Mouse (Mus musculus): ENCODE data around the gene Hnrnph2.

DNA sequence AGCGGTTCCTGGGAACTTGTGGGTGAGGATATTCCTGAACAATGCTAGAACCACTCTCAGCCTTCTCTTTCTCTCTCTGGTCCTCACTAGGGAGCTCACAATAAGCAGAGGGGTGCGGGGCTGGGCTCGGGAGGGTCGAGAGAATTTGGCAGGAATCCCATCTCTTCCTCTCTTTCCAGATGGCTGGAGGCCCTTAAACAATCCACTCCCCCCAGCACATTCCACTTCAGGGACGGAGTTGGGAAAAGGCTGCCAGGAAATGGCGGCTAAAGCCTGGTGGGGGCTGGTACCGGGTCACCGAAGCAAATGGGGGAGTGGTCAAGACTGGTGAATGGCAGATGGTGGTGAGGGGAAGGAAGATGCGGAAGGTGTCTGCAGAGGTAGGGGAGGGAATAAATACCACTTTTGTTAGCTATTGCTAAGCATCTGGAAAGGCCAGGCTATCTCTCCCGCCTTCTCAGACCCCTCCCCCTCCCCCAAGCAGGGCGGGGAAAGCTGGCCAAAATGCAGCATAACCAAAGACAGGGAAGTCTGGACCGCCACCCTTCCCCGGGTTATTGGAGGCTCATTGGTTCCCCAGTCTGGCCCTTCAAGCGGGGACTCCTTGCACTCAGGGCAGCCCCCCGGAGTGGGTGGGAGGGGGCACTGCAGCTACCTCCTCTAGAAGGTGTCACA lies 11.4 kb downstream of the Hnrnph2 start:
- no peak for TF ChIP-seq CTCF (IDR thresholded peaks at IDR 0.05; ENCODE audit: borderline replicate concordance, control insufficient read depth, extremely low read depth, insufficient read depth, low read length, poor library complexity)
- TF ChIP-seq POLR2A (IDR thresholded peaks at IDR 0.05; ENCODE audit: control insufficient read depth, extremely low read depth, insufficient read depth, low read length, poor library complexity), result no peak

Data from thymus, adult 2 months (tissue).